ENCODE assay signal across 8 mouse cellular contexts in genomic region chr2:167347991-167348375, GRCm38 (mm10). TPM values are rescaled to one million over a fixed set of nuclear protein-coding genes. Genes with fewer than 3 reads are reported as not detected.
DNase-seq lines count a peak whose midpoint lies in the region; ATAC-seq and TF ChIP-seq lines count a peak whose summit lies in the region.

No protein-coding gene starts in this region.

- no peaks in the 10 kb centered on the region for H3K9me3 ChIP-seq in midbrain, embryonic 12.5 days

- peak overlapping the region; percentile 84 for H3K9ac ChIP-seq in midbrain, embryonic 12.5 days (replicated peaks)

- 7% methylated on average over 11 of the region's 11 CpGs for WGBS in cerebellum, adult 2 months
- WGBS in midbrain, embryonic 12.5 days, result 14% methylated on average over 11 of the region's 11 CpGs

- no peaks in the 10 kb centered on the region; the same call in 1 of the 2 replicates for H3K36me3 ChIP-seq in midbrain, embryonic 12.5 days

- H3K4me1 ChIP-seq in cerebellum, adult 2 months (ENCODE audit: control insufficient read depth, insufficient read depth, low read length), result peaks cover 13% of the 10 kb centered on the region
- peaks cover 23% of the 10 kb centered on the region for H3K4me1 ChIP-seq in midbrain, embryonic 12.5 days

- ATAC-seq in midbrain, embryonic 12.5 days (ENCODE audit: low FRiP score, low read depth), result no peak
- no peak for ATAC-seq in activated CD4-positive, CD25-positive, alpha-beta regulatory T cell, adult 4 months

- peak overlapping the region; percentile 86 for H3K4me3 ChIP-seq in cerebellum, adult 2 months (replicated peaks; ENCODE audit: insufficient read depth, low read depth, low read length)
- peak overlapping the region; percentile 83 for H3K4me3 ChIP-seq in midbrain, embryonic 12.5 days

- peak; percentile 31 for DNase-seq in right cerebral cortex, adult 18-20 months
- no peak for DNase-seq in right cerebral cortex, postnatal 36 days (ENCODE audit: low spot score in 2 of 2)
- DNase-seq in cerebellum, adult 2 months, result peak; percentile 51 to 55
- DNase-seq in heart, adult 9 months (ENCODE audit: low spot score in 2 of 2), result peak; percentile 51 to 61
- peak; percentile 49 to 55 for DNase-seq in kidney, postnatal 25 days
- DNase-seq in spleen, adult 18-20 months, result no peak

- no peaks in the 10 kb centered on the region for H3K27me3 ChIP-seq in cerebellum, adult 2 months (ENCODE audit: control insufficient read depth, insufficient read depth, low read length)
- H3K27me3 ChIP-seq in midbrain, embryonic 12.5 days, result peaks cover 27% of the 10 kb centered on the region

- TF ChIP-seq POLR2A in cerebellum, adult 2 months (IDR thresholded peaks at IDR 0.05; ENCODE audit: borderline replicate concordance, insufficient read depth, low read length), result no peak

- no peak for TF ChIP-seq CTCF in cerebellum, adult 2 months (IDR thresholded peaks at IDR 0.05; ENCODE audit: borderline replicate concordance, insufficient read depth, low read depth, low read length)

- H3K4me2 ChIP-seq in midbrain, embryonic 12.5 days (replicated peaks), result peak overlapping the region; percentile 87

- H3K27ac ChIP-seq in cerebellum, adult 2 months (ENCODE audit: insufficient read depth, low read length), result peak overlapping the region; percentile 92
- peak overlapping the region; percentile 92; the same call in 1 of the 2 replicates for H3K27ac ChIP-seq in midbrain, embryonic 12.5 days (replicated peaks)

RNA-seq across cellular contexts. Expression of gene B4galt5, which starts 1.0 kb away (rescaled TPM):
- 53.5 and 59.4 TPM in 2 replicates for polyA plus RNA-seq in cerebellum, adult 2 months (2012; rRNA removed)
- 12.7 and 12.9 TPM in 2 replicates for polyA plus RNA-seq in midbrain, embryonic 12.5 days (2016; fragmentation: Nextera tagmentation; extraction: Ambion mirVana)
- 10 to 100 TPM in 1 of 2 experiments, 1 to 10 TPM in 1; 7.9 to 11.6 TPM for polyA plus RNA-seq in activated CD4-positive, CD25-positive, alpha-beta regulatory T cell, adult 4 months (2017; shearing (Covaris generic))

Comparison
In these comparisons a context has a peak if more than half of its experiments do, and no peak if none do; other contexts are left out.
1. DNase-seq: peak in right cerebral cortex, adult 18-20 months (single experiment), cerebellum, adult 2 months (2 of 2), heart, adult 9 months (2 of 2) and kidney, postnatal 25 days (2 of 2); none in right cerebral cortex, postnatal 36 days (0 of 2) and spleen, adult 18-20 months (0 of 2).